Comparison of ENCODE assay signal across 10 mouse cellular contexts in the genomic region with DNA sequence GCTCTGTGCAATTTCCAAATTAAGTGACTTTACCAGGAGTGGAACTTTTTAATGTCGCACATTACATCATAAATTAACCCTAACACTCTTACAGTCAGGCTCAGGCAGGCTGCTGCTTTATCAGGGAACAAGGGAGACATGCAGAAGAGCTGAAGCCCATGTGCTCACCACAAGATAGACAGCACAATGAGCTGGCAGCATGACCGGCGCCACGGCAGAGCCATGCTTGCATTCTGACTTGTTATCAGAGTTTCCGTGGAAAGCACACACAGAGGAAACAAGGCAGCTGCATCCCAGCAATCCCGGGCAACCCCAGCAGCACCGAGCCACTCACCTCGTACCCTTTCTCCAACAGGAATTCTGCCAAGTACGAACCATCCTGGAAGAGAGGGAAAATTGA.
DNase-seq lines count a peak whose midpoint lies in the region; ATAC-seq lines count a peak whose summit lies in the region.
"Had no signal": no experiment of that assay in that cellular context is flagged by ENCODE, and none has a peak within 500 bp of the region (broad histone marks: within the 10 kb centered on the region; RNA-seq: fewer than 3 reads in every experiment).

No protein-coding gene starts in this region.

- no peak overlapping the region for H3K9ac ChIP-seq in stomach, embryonic 15.5 days
- H3K9ac ChIP-seq in hindbrain, embryonic 13.5 days = no peak overlapping the region
- H3K9ac ChIP-seq: lung, embryonic 15.5 days had no signal

- H3K9me3 ChIP-seq in stomach, embryonic 15.5 days = no peaks in the 10 kb centered on the region
- H3K9me3 ChIP-seq in hindbrain, embryonic 13.5 days = no peaks in the 10 kb centered on the region
- H3K9me3 ChIP-seq: lung, embryonic 15.5 days had no signal

- no peak overlapping the region for H3K4me3 ChIP-seq in stomach, embryonic 15.5 days (replicated peaks)
- no peak overlapping the region for H3K4me3 ChIP-seq in hindbrain, embryonic 13.5 days
- H3K4me3 ChIP-seq: lung, embryonic 15.5 days had no signal

- DNase-seq in lung, postnatal 36 days = peak; percentile 37
- DNase-seq in lung, postnatal 10 days = no peak
- DNase-seq in heart, adult 8-10 months (ENCODE audit: low spot score) = peak; percentile 51
- no peak for DNase-seq in urinary bladder, postnatal 25 days (ENCODE audit: low spot score)
- no peak for DNase-seq in right cerebral cortex, postnatal 4 days

- no peak overlapping the region for H3K4me2 ChIP-seq in stomach, embryonic 15.5 days
- no peak overlapping the region for H3K4me2 ChIP-seq in hindbrain, embryonic 13.5 days
- H3K4me2 ChIP-seq: lung, embryonic 15.5 days had no signal

- no peak overlapping the region for H3K27ac ChIP-seq in stomach, embryonic 15.5 days
- H3K27ac ChIP-seq in hindbrain, embryonic 13.5 days = no peak overlapping the region
- H3K27ac ChIP-seq: lung, embryonic 15.5 days had no signal

- peak; percentile 7 to 53; a peak in 1 of 4 replicates for ATAC-seq in hematopoietic stem cell, adult 5-6 weeks (replicated peaks in 1 of 2; ENCODE audit: insufficient read depth in 1 of 2, low FRiP score in 2 of 2, low TSS enrichment in 1 of 2, low read depth in 1 of 2, poor library complexity in 2 of 2, severe bottlenecking in 2 of 2)
- ATAC-seq in stomach, embryonic 15.5 days (ENCODE audit: insufficient read depth, low FRiP score, low read depth) = peak; percentile 72; the same call in 1 of the 2 replicates
- ATAC-seq in hindbrain, embryonic 13.5 days (ENCODE audit: low FRiP score) = no peak

- H3K27me3 ChIP-seq in stomach, embryonic 15.5 days (replicated peaks) = no peaks in the 10 kb centered on the region
- no peaks in the 10 kb centered on the region for H3K27me3 ChIP-seq in hindbrain, embryonic 13.5 days
- H3K27me3 ChIP-seq: CH12.LX; lung, embryonic 15.5 days had no signal

- no peaks in the 10 kb centered on the region for H3K36me3 ChIP-seq in stomach, embryonic 15.5 days
- H3K36me3 ChIP-seq in hindbrain, embryonic 13.5 days = no peaks in the 10 kb centered on the region
- H3K36me3 ChIP-seq: lung, embryonic 15.5 days had no signal

- H3K4me1 ChIP-seq in stomach, embryonic 15.5 days = no peaks in the 10 kb centered on the region
- no peaks in the 10 kb centered on the region for H3K4me1 ChIP-seq in hindbrain, embryonic 13.5 days (replicated peaks)

- WGBS in stomach, embryonic 15.5 days = 59% methylated on average over 9 of the region's 9 CpGs
- WGBS in hindbrain, embryonic 13.5 days = 80% methylated on average over 9 of the region's 9 CpGs

Comparison
In these comparisons a context has a peak if more than half of its experiments do, and no peak if none do; other contexts are left out.
1. DNase-seq: peak in lung, postnatal 36 days (single experiment) and heart, adult 8-10 months (single experiment); none in lung, postnatal 10 days (single experiment), urinary bladder, postnatal 25 days (single experiment) and right cerebral cortex, postnatal 4 days (single experiment).